Mouse (Mus musculus) heart, postnatal 25 days (tissue): ENCODE data around the gene Chd4. TPM values are rescaled to one million over a fixed set of nuclear protein-coding genes. Genes with fewer than 3 reads are reported as not detected.

Experiments used
- DNase-seq: peaks from one replicate; pipeline ENCODE4 v3.0.0; 2022; ENCODE audit warnings: low spot score
- intact Hi-C: fragments of 180-260 bp; cut with DNase I; formaldehyde crosslinking; loops from one replicate; pipeline ENCODE4 v1.15.1; 2025
- total RNA-seq, 2 experiments: library from RNA; stranded (reverse); gene quantifications; 2 replicates each; pipeline ENCODE4 v1.2.3; 2021

Gene Chd4
- total RNA-seq, 2 experiments from 2014 or later = 111 to 116 TPM

DNA sequence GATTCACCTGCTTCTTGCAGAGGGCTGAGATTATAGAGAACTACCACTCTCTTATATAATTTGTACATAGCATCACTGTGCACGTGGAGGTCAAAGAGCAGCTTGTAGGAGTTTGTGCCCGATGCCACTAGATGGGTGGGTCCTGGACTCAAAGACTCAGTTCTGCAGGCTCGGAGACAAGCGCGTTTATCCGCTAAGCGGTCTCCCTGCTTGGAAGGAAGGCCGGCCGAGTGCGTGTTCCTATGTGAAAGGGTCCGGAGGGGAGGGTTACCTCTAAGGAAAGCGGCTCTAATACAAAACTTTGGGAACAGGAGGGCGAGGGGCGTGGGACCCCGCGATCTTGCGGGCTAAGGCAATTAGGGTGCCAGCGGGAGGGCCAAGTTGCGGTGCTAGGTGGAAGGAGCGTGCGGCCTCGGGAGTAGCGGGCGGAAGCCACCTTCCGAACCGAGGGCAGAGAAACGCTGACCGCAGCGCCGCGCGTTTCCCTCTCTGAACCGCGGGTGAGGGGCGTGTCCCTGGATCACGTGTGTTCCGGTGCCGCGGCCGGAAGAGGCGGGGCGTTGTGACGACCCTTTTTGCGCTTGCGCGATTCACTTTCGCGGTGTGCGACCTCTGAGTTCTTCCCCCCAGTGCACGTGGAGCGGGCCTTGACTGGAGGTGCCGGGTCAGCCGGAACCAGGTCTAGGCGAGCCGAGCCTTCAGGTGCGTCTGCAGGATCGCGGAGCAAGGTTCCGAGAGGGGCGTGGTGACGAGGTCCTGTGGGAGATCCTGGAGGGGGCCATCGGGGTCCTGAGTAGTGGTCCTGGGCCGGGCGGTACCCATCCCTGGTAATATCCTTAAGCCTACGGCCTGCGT, 35.7 kb downstream of the Chd4 start, which contains the start of gene Nop2:
Nop2 (plus strand) TSS at position 608 of the 855 bp plus-strand sequence.
- intact Hi-C loops = loop anchor here (5.0 kb wide), 1 partner anchor 34 kb away; the partner anchor contains the start of gene Chd4
- peak; percentile 60 for DNase-seq

DNA sequence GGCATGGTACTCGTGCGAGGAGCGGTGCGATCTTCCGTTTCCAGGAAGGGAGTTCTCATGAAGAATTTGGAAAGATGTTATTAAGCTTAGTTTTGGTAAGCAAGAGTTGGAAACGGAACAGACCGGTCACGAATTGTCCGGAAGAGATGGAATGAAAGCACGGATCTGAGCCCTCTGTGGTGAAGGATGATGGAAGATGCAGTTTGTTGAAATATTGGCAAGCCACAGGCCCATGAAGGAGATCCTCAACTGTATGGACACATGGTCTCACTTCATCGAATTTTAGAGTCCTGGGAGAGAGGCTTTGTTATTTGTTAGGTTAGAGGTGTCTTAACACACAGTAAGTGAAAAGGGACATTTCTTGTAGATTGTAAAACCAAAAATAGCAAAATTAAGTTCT, 36.7 kb downstream of the Chd4 start:
- intact Hi-C loops = loop anchor here (5.0 kb wide), 1 partner anchor 35 kb away; the partner anchor contains the start of gene Chd4
- DNase-seq = no peak

DNA sequence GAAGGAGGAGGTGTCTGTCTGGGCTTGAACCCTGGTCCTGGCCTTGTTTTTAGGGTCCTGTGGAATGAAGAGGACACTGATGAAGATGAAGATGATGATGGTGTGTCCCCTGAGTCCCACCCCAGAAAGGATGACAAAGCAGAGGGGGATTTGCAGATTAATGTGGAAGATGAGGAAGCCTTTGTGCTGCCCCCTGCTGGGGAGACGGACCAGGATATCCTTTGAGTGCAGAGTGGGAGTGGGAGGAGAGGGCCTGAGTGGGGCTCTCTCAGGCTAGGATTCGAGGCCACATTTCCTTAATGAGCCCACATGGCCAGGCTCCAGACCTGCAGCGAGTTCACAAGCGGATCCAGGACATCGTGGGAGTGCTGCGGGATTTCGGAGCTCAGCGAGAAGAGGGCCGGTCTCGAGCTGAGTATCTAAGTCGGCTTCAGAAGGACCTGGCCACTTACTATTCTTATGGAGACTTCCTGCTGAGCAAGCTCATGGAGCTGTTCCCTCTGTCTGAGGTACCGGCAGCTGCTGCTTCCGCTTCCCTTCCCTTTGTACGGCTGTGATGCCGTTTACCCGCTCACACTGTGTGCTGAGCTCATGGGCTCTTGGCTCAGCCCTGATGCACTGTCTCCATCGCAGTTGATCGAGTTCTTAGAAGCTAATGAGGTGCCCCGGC, 41.4 kb downstream of the Chd4 start:
- DNase-seq = no peak
- intact Hi-C loops = no loop called here

DNA sequence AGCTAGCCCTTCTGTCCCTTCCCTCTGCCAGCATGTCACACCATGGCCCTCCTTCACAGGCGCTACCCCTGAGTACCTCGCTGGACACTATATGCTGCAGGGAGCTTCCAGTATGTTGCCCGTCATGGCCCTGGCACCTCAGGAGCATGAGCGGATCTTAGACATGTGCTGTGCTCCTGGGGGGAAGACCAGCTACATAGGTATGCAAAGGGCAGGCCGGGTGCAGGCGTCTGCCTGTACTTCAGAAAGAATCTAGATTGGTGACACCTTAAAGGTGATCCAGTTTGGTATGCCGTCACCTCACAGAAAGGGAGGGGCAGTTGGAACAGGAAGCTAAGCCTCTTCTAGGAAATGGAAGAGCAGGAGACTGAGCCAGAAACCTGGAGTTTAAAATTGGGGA, 44.0 kb downstream of the Chd4 start:
- DNase-seq = no peak
- intact Hi-C loops = no loop called here

DNA sequence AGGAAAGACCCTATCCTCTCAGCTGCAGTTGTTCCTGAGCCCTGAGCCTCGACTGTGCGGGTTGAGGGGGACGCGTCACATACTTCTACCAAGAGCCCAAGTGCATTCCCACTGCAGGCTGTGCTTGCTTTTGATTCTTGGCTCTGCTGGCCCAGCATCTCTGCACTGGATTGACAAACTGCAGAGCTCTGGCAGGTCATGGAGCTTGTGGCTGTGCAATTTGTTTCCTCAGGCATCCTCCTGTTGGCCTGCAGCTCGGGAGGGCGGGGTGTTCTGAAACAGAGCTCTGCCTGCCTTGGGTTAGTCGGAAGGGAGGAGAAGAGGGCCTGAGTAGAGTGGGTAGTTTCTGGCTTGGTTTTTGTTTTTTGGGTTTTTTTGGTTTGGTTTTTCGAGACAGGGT, 46.7 kb downstream of the Chd4 start:
- no peak for DNase-seq
- intact Hi-C loops = no loop called here

DNA sequence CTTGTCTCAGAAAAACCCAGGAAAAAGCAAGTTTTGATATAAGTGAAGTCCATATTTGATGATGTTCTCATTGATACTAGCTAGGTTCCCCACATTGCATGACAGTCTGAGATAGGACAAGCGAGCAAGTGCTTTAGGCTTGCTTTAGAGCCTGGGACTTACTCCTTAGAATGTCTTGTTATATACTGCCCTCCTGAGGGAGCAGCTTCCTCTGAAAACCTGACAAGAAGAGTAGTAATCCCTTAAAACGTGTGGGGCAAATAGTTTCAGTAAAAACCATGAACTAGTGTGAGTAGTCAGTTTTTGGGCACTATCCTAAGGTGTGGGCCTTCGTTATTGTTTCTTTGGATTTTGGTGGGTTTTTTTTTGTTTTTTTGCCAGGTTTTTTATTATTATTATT, 47.3 kb downstream of the Chd4 start:
- intact Hi-C loops = no loop called here
- no peak for DNase-seq

DNA sequence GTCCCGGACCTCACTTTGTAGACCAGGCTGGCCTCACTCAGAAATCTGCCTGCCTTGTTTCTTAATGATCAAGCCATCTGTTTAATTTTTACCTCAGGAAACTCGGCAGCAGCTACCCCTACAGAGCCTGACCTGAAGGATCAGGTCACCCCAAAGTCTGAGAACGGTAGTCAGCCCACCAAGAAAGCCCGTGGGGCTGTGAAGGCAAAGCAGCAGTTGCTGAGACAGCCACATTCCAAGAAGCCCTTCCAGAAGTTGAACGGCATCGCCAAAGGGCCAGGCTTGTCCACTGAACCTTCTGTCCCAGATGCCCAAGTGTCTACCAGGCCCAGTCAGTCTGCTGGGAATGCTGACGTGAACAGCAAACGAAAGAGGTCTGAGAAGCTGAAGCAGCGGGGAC, 48.1 kb downstream of the Chd4 start:
- DNase-seq = no peak
- intact Hi-C loops = no loop called here

DNA sequence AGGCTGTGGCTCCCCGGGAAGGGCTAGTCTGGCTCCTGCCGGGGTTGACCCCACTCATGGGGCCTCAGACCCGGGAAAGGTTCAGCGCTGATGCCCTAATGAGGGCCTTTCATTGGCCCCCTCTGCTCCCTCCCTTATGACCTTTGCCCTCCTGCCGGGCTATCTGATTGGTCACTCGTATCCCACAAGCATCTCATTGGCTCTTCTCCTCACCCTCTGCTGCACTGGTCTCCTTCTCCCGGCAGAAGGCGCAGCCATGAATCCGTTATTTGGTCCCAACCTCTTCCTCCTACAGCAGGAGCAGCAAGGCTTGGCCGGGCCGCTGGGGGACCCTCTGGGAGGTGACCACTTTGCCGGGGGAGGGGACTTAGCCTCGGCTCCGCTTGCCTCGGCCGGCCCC, 49.2 kb downstream of the Chd4 start, which contains the start of gene Iffo1:
Iffo1 (plus strand) TSS at position 241 of the 400 bp plus-strand sequence.
- peak; percentile 89 for DNase-seq
- intact Hi-C loops = loop anchor here (5.0 kb wide), 1 partner anchor 127 kb away; no protein-coding TSS in a partner anchor

DNA sequence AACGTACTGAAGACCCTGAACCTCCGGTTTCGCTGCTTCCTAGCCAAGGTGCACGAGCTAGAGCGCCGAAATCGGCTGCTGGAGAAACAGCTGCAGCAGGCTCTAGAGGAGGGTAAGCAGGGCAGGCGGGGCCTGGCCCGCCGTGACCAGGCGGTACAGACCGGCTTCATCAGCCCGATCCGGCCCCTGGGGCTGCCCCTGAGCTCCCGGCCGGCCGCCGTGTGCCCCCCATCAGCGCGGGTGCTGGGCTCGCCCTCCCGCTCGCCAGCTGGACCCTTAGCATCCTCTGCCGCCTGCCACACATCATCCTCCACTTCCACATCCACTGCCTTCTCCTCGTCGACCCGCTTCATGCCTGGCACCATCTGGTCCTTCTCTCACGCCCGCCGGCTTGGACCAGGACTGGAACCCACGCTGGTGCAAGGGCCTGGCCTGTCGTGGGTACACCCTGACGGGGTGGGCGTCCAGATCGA, 49.7 kb downstream of the Chd4 start:
- intact Hi-C loops = loop anchor here (5.0 kb wide), 1 partner anchor 127 kb away; no protein-coding TSS in a partner anchor

DNA sequence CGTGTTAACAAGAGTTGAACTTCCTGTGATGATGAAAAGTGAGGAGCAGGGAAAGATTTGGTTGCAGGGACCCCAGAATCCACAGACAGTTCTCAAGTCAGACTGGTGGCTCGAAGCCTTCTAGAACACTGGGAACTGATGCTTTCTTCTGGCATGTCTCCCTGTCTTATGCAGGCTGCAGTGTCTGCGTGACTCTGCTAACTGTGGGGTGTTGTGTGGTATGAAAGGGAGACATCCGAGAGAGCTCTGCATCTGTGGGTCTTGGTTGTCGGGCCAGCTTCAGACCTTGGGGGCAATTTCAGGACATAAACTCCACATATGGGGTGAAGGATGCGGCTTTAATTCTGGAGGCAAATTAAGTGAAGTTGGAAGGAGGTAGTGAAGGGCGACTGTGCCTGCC, 50.4 kb downstream of the Chd4 start:
- intact Hi-C loops = loop anchor here (5.0 kb wide), 1 partner anchor 126 kb away; no protein-coding TSS in a partner anchor
- DNase-seq = no peak

More for the DNA sequence above, 49.7 kb downstream of the Chd4 start:
- no peak for DNase-seq

DNA sequence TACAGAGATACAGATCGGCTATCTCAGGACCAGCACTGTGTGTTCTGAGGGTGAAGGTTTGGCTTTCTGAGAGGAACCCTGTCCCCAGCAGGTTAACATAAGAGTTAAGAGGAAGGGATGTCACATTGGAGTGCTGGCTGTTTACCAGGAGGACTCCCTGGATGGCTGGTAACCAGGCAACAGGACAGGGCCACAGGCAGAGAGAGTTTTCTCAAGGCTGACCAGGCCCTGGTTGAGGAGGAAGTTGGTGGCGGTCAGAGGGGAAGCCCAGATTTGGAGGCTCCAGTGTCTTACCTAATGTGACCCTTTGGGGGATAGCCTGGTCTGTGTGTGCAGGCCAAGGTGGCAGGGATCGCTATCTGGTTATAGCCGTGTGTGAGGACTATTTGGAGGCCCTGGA, 51.0 kb downstream of the Chd4 start:
- DNase-seq = no peak
- intact Hi-C loops = loop anchor here (5.0 kb wide), 1 partner anchor 126 kb away; no protein-coding TSS in a partner anchor

DNA sequence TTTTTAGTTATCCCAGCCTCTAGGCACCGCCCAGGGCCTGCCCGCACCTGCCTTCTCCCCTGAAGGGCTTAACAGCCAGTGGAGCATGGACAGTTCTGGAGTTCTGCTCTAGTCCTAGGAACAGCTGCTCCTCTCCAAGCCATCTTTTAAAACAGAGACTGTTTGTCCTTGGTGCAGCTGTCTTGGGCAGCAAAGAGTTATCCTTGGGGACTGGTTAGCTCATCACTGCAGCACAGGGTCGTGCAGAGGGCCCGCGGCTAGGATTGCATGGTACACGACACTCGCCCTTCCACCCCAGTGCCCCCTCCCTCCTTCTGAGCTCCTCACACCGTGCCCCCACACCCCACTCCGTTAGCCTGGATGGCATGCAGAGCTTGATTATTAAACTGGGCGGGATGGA, 51.5 kb downstream of the Chd4 start:
- intact Hi-C loops = loop anchor here (5.0 kb wide), 1 partner anchor 125 kb away; no protein-coding TSS in a partner anchor
- DNase-seq = no peak

DNA sequence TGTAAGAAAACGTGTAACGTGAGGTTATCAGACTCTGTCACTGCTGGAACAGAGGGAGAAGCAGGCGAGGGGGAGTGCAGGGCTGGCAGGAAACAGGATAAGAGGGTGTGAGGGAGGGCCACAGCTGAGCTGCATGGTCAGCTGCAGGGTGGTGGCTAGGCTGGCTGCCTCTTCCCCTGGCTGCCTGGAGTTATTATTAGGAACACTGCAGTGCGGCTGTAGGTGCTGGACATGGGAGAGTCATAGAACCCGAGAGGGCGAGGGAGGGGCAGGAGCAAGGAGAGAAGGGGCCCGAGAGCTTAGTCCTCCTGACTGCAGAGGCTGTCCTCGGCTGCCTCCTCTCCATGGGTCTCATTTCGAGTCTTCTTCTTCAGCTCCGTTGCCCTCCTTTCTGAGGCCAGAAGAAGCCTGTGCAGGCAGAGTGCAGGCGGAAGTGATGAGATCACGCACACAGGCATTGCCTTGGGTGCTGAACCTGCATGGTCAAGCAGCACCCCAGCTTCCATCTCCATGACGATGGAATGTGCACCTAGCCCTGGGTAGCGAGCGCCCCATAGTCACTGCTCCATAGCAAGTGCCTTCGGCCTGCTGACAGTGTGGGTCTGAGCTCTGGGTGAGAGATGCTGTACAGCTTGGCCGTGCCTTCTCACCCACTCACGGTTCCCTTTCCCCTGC, 52.6 kb downstream of the Chd4 start:
- intact Hi-C loops = loop anchor here (2.0 to 5.0 kb wide), 2 partner anchors 16 to 124 kb away; no protein-coding TSS in a partner anchor
- DNase-seq = peak; percentile 70

DNA sequence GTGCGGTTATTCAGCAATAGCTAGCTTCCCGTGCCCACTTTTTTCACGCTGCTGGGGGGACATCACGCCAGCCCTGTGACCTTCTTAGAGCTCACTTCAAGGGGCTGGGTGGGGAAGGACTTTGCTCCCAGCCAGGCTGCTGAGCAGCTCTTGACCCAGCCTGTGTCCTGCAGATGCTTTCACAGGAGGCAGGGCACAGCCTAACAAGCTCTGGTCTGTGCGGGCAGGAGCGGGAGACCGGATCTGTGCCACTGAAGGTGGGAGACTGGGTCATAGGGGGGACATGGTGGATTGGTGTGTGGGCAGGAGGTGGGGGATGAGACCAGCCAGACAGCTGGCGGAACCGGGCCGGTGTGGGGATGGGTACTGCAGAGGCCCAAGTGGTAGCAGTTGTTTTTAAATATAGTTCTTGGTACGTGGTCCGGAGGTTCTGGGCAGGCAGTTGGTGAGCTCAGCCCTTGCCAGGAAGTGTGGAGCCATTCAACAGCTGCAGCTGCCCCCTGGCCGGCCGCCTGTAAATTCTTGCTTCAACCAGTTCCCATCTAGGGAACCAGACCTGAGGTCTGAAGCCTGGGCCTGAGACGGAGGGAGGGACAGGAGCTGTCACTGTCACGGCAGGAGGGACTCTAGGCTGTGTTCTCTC, 53.3 kb downstream of the Chd4 start:
- no peak for DNase-seq
- intact Hi-C loops = loop anchor here (2.0 to 5.0 kb wide), 2 partner anchors 16 to 123 kb away; no protein-coding TSS in a partner anchor

DNA sequence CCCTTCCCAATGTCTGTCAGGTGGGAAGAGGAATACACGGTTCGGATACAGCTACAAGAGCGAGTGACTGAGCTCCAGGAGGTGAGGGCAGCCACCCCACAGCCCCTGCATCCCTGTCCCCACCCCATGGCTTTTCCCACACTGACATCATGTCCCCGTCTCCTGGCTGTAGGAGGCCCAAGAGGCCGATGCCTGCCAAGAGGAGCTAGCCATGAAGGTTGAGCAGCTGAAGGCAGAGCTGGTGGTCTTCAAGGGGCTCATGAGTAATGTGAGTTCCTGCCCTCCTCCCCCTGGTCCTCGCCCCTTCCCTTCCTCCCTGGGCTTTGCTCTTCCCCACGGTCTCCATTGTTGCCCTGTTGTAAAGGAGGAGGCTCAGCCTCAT, 53.8 kb downstream of the Chd4 start:
- intact Hi-C loops = loop anchor here (2.0 to 5.0 kb wide), 2 partner anchors 15 to 123 kb away; no protein-coding TSS in a partner anchor

DNA sequence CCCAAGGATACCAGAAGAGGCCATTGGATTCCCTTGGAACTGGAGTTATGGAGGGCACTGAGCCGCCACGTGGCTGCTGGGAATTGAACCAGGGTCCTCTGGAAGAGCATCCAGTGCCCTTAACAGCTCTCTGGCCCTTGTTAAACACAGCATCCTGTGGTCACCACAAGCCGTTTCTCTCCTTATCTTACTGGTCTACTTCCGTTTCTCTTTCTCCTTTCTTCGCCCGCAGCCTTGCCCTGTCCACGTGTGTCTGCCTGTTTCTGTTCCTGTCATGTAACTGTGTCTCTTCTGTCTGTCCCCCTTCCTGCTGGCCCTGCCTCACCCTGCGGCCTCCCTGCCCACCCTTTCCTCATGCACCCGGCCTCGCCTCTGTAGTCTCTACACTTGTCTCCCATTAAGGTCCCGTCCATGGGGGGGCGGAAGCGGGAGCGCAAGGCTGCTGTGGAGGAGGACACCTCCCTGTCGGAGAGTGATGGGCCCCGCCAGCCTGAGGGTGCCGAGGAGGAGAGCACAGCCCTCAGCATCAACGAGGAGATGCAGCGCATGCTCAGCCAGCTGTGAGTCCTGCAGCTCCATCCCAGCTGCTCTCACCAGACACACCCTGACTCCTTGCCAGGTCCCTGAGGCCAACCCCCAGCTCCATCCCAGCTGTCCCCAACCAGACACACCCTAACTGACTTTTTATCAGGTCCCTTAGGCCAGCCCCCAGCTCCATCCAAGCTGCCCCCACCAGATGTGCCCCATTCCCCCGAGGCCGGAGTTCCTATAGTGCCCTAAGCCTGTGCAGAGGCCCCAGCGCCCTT, 56.6 kb downstream of the Chd4 start:
- intact Hi-C loops = no loop called here
- peak; percentile 65 for DNase-seq

More for the DNA sequence above, 53.8 kb downstream of the Chd4 start:
- DNase-seq = no peak

DNA sequence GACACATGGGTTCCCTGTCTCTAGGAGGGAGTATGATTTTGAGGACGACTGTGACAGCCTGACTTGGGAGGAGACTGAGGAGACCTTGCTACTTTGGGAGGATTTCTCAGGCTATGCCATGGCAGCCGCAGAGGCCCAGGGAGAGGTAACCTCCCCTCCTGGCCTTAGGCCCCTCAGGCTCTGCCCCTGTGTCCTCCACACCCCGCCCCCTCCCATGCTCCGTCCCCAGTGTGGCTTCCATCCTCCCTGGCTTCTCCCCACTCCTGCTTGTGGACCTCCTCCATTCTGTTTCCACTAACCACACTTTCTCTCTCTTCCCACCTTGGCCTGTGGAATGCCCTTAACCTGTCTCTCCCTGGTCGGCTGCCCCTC, 57.2 kb downstream of the Chd4 start:
- no peak for DNase-seq
- intact Hi-C loops = no loop called here

DNA sequence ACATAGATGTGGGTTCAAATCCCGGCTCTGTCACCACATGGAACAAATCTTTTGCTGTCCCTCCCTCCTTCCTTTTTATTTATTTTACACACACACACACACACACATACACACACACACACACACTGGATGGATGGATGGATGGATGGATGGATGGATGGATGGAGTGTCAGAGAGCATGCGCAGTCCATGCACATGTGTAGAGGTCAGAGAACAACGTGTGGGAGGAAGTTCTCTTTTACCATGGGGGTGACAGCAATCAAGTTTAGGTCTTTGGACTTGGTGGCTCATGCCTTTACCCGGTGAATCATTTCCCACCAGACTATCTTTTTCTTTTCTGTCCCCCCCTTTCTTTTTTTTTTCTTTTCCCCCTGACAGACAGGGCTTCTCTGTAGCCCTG, 57.9 kb downstream of the Chd4 start:
- no peak for DNase-seq
- intact Hi-C loops = no loop called here

DNA sequence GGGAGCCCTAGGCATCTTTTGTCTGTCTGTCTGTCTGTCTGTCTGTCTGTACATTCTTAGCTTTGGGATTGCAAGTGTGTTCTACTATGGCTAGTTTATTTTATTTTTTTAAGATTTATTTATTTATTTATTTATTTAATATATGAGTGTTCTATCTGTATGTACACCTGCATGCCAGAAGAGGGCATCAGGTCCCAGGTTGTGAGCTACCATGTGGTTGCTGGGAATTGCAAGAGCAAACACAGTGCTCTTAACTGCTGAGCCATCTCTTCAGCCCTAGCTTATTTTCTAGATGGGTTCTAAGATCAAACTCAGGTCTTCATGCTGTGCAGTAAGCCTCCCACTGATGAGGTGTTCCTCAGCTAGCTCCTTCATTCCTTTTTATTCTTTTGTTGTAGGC, 58.8 kb downstream of the Chd4 start:
- intact Hi-C loops = no loop called here
- DNase-seq = no peak
